Mouse (Mus musculus) ES-E14 (cell line): ENCODE measurements around the gene Akap2. TPM values are rescaled to one million over a fixed set of nuclear protein-coding genes. Genes with fewer than 3 reads are reported as not detected.

Experiments used
- DNase-seq: peaks from one replicate; pipeline ENCODE4 v3.0.0-alpha.2; 2013; ENCODE audit warnings: low read depth, low spot score
- H3K27ac ChIP-seq: 2 replicates; pipeline ENCODE4 v1.5.1; 2012; ENCODE audit warnings: low read depth, mild to moderate bottlenecking, low read length, moderate library complexity, mixed read lengths; ENCODE audit not compliant: poor library complexity, insufficient read depth, severe bottlenecking
- H3K36me3 ChIP-seq: 2 replicates; pipeline ENCODE4 v1.6.1; 2012; ENCODE audit warnings: mild to moderate bottlenecking, low read length, moderate library complexity, mixed read lengths; ENCODE audit not compliant: control insufficient read depth, poor library complexity, insufficient read depth, severe bottlenecking
- H3K4me1 ChIP-seq, 2 experiments: fragments of 150-350 bp in 1 of 2; sonication (generic) in 1 of 2; 2 replicates each; pipeline ENCODE4 v1.6.1; 2012; ENCODE audit warnings: low read length in 2 of 2, mild to moderate bottlenecking in 1 of 2, mixed read lengths in 1 of 2; ENCODE audit not compliant: control insufficient read depth in 2 of 2, insufficient read depth in 2 of 2, poor library complexity in 1 of 2
- H3K4me3 ChIP-seq, 2 experiments: fragments of 150-350 bp in 1 of 2; sonication (generic) in 1 of 2; 2 replicates each; pipeline ENCODE4 v1.5.1; 2012; ENCODE audit warnings: low read length in 2 of 2, low read depth in 1 of 2, mild to moderate bottlenecking in 1 of 2, mixed read lengths in 1 of 2; ENCODE audit not compliant: insufficient read depth in 1 of 2, poor library complexity in 1 of 2, severe bottlenecking in 1 of 2
- H3K9ac ChIP-seq: 2 replicates; pipeline ENCODE4 v1.6.1; 2012; ENCODE audit warnings: low read depth, mild to moderate bottlenecking, low read length, mixed read lengths; ENCODE audit not compliant: poor library complexity, insufficient read depth, severe bottlenecking
- H3K9me3 ChIP-seq: fragments of 150-350 bp; sonication (generic); 2 replicates; pipeline ENCODE4 v1.6.1; 2012; ENCODE audit warnings: low read depth, mild to moderate bottlenecking, low read length; ENCODE audit not compliant: control insufficient read depth, insufficient read depth
- CHD2 ChIP-seq: IDR thresholded peaks from 2 replicates; pipeline ENCODE4 v1.6.1; 2014; ENCODE audit warnings: mild to moderate bottlenecking, low read depth, low read length, inconsistent platforms
- HCFC1 ChIP-seq: IDR thresholded peaks from 2 replicates; pipeline ENCODE4 v1.6.1; 2012; ENCODE audit warnings: low read length, inconsistent platforms, borderline replicate concordance; ENCODE audit not compliant: insufficient read depth
- MAFK ChIP-seq: IDR thresholded peaks from 2 replicates; pipeline ENCODE4 v1.6.1; 2014; ENCODE audit warnings: mild to moderate bottlenecking, low read depth, low read length, inconsistent platforms; ENCODE audit not compliant: insufficient read depth
- ZC3H11A ChIP-seq: IDR thresholded peaks from 2 replicates; pipeline ENCODE4 v1.6.1; 2012; ENCODE audit warnings: low read depth, mild to moderate bottlenecking, inconsistent platforms, low read length, borderline replicate concordance
- ZNF384 ChIP-seq: IDR thresholded peaks from 2 replicates; pipeline ENCODE4 v1.6.1; 2012; ENCODE audit warnings: low read depth, low read length, inconsistent platforms
- in situ Hi-C, 2 experiments: fragments of 600-800 bp; cut with MboI; formaldehyde crosslinking; loops; one replicate each; pipeline ENCODE4 v1.15.1; 2025; ENCODE audit warnings: low sequenced_read_pairs in 2 of 2, inconsistent platforms in 1 of 2; ENCODE audit not compliant: unreplicated experiment in 2 of 2
- total RNA-seq: library from RNA; depleted of rRNA; stranded (reverse); fragments of 300-350 nt; gene quantifications from 2 replicates; pipeline ENCODE4 v1.2.3, GENCODE M21; 2012

The Akap2 gene
- total RNA-seq, 1 experiment, result 35.7 TPM

DNA sequence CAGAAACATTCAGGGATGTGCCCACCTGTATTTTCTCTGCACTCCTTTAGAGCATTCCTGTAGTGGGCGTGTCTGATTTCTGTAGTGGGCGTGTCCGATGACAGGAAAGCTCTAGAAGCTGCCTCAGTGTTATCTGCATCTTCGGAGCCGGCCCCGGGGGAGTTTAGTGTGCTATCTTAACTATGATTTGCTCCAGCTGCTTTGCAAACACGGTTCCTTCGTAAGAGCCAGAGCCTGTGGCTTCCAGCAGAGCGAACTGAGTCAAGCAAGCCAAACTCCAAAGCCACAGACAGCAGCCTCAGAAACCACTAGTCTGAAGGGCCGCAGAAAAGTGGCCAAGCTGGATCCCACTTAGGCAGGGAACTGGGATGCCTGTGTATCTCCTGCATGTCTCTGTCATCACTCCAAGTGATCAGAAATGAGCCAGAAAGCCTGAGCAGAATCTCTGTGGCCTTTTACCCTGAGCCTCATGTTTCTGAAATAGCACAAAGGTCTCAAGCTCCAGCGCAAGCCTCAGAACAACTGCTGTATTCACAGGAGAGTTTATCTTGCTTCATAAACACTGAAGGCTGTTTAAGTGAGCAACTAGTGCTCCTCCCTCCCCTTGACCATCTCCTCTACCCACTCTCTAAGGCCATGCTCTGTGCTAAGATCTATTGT is 55.5 kb downstream of the Akap2 start:
- Histone ChIP-seq H3K9me3 (no peaks in the 10 kb centered on the region), H3K27ac (no peak overlapping the region), H3K4me1 (peaks cover 0 to 10% of the 10 kb centered on the region in 2 experiments; a peak in 1 of 4 replicates), H3K36me3 (no peaks in the 10 kb centered on the region), H3K4me3 (no peak overlapping the region), H3K9ac (no peak overlapping the region)
- no peak for TF ChIP-seq ZC3H11A
- TF ChIP-seq ZNF384, result no peak
- no peak for TF ChIP-seq CHD2
- no peak for TF ChIP-seq MAFK
- TF ChIP-seq HCFC1, result no peak
- DNase-seq, result no peak
- in situ Hi-C loops, result no loop called here

DNA sequence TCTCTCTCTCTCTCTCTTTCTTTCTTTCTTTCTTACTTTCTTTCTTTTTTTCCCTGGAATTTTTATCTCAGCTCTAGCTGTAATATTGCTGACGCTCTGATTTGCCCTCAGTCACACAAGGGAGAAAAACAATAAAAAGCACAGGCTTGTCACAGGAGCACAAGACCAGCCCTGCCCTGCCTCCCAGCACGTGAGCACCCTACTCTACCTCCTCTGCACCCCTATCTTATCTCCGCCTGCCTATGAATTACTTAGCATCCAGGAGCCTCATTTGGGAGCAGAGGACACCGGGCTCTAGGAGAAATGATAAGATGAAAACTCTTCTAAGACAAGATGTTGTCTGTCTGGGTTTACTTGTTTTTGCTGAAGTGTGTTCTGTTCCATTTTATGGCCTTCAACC is 57.1 kb downstream of the Akap2 start:
- H3K27ac ChIP-seq, result no peak overlapping the region
- H3K36me3 ChIP-seq, result no peaks in the 10 kb centered on the region
- H3K9ac ChIP-seq, result no peak overlapping the region
- in situ Hi-C loops, result no loop called here
- TF ChIP-seq MAFK (no peak), CHD2 (no peak), HCFC1 (no peak), ZC3H11A (no peak), ZNF384 (no peak)
- no peaks in the 10 kb centered on the region for H3K9me3 ChIP-seq
- H3K4me3 ChIP-seq, result no peak overlapping the region
- H3K4me1 ChIP-seq, result peaks cover 0 to 10% of the 10 kb centered on the region in 2 experiments; a peak in 1 of 4 replicates
- no peak for DNase-seq

- no peaks in the 10 kb centered on the region for H3K36me3 ChIP-seq
- in situ Hi-C loops, result no loop called here
- TF ChIP-seq MAFK (no peak), CHD2 (no peak), ZC3H11A (no peak), HCFC1 (no peak), ZNF384 (no peak)
- no peak overlapping the region for H3K4me3 ChIP-seq
- H3K27ac ChIP-seq, result no peak overlapping the region
- H3K9me3 ChIP-seq, result no peaks in the 10 kb centered on the region
- no peak for DNase-seq
- no peak overlapping the region for H3K9ac ChIP-seq
- peaks cover 0 to 6% of the 10 kb centered on the region in 2 experiments; a peak in 1 of 4 replicates for H3K4me1 ChIP-seq
These were observed 58.1 kb downstream of the Akap2 start for GRCm38 (mm10) chr4:57775582-57775981.

GRCm38 (mm10) chr4:57780403-57780802 is 62.9 kb downstream of the Akap2 start:
- peak overlapping the region; percentile 20 to 33; a peak in 2 of 4 replicates for H3K4me3 ChIP-seq
- H3K27ac ChIP-seq, result peak overlapping the region; percentile 84; the same call in 1 of the 2 replicates
- peaks cover 0 to 3% of the 10 kb centered on the region in 2 experiments; a peak in 1 of 4 replicates for H3K4me1 ChIP-seq
- in situ Hi-C loops, result no loop called here
- H3K9ac ChIP-seq, result no peak overlapping the region
- DNase-seq, result no peak
- no peaks in the 10 kb centered on the region for H3K9me3 ChIP-seq
- TF ChIP-seq MAFK (no peak), CHD2 (no peak), ZC3H11A (no peak), ZNF384 (no peak), HCFC1 (no peak)
- no peaks in the 10 kb centered on the region for H3K36me3 ChIP-seq
